Mouse (Mus musculus) limb, embryonic 15.5 days (tissue): ENCODE data around the gene Slc6a17. TPM values are rescaled to one million over a fixed set of nuclear protein-coding genes. Genes with fewer than 3 reads are reported as not detected.

ENCODE experiments used
- ATAC-seq: fragments of 200-750 bp; cut with Nextera tagmentation; 2 replicates; pipeline ENCODE4 v1.8.0; 2017; ENCODE audit warnings: low read depth, moderate TSS enrichment; ENCODE audit not compliant: insufficient number of reproducible peaks, low FRiP score, low TSS enrichment
- H3K27ac ChIP-seq: fragments of 300-500 bp; sonication (generic); 2 replicates; pipeline ENCODE4 v1.5.1; 2015; ENCODE audit warnings: moderate library complexity, mild to moderate bottlenecking, inconsistent platforms
- H3K27me3 ChIP-seq: fragments of 300-500 bp; sonication (generic); 2 replicates; pipeline ENCODE4 v1.6.1; 2015; ENCODE audit warnings: inconsistent platforms
- H3K36me3 ChIP-seq: fragments of 300-500 bp; sonication (generic); 2 replicates; pipeline ENCODE4 v1.6.1; 2015; ENCODE audit warnings: inconsistent platforms
- H3K4me1 ChIP-seq: fragments of 300-500 bp; sonication (generic); 2 replicates; pipeline ENCODE4 v1.6.1; 2015; ENCODE audit warnings: inconsistent platforms
- H3K4me2 ChIP-seq: fragments of 300-500 bp; sonication (generic); 2 replicates; pipeline ENCODE4 v1.6.1; 2015; ENCODE audit warnings: mild to moderate bottlenecking, inconsistent platforms
- H3K4me3 ChIP-seq: fragments of 300-500 bp; sonication (generic); 2 replicates; pipeline ENCODE4 v1.5.1; 2015; ENCODE audit warnings: mild to moderate bottlenecking, inconsistent platforms
- H3K9ac ChIP-seq: fragments of 300-500 bp; sonication (generic); 2 replicates; pipeline ENCODE4 v1.6.1; 2015; ENCODE audit warnings: inconsistent platforms
- H3K9me3 ChIP-seq: fragments of 300-500 bp; sonication (generic); 2 replicates; pipeline ENCODE4 v1.6.1; 2016; ENCODE audit warnings: inconsistent platforms
- WGBS: fragments of 180-500 bp; shearing (Covaris S2); methylation state at CpG from one replicate; pipeline ENCODE4 v1.1.7; 2015; 5-methylcytosine and 5-hydroxymethylcytosine counted together
- polyA plus RNA-seq: library from polyadenylated mRNA; unstranded; fragments of >200 nt; fragmentation: Nextera tagmentation; extraction: Ambion mirVana; gene quantifications from 2 replicates; pipeline ENCODE4 v1.2.1, GENCODE M21; 2015

The Slc6a17 gene
- 6.5 TPM in 2 replicates for polyA plus RNA-seq

DNA sequence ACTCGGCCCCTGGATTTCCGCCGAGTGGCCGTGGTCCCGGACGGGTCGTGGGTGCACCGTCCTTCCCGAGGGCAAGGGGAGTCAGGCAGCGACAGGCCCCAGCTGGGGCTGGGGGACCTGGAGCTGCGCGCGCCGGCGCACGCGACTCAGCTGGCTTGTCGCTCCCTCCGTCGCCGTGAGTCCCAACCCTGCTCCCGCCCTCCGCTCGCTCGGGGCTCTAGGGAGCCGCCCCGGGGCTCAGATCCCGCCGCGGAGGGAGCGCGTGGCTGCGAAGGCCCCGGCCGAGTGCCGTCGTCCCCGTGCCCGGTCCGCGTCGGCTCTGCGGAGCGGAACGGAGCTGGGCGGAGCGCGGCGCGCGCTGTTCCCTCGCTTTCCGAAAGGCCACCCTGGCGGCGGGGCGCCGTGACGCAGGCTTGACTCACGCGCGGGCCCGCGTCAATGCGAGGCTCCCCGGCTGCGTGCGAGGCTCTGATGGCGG is at the start of gene Slc6a17:
Gene Slc6a17, minus strand, starts transcription at position 388 of the 478 bp plus-strand sequence.
- Histone ChIP-seq H3K4me2 (peak within 1 kb of the TSS; percentile 97), H3K27ac (peak within 1 kb of the TSS; percentile 67), H3K9me3 (no peaks in the 10 kb centered on the region), H3K4me1 (peaks cover 15% of the 10 kb centered on the region), H3K36me3 (no peaks in the 10 kb centered on the region), H3K4me3 (peak within 1 kb of the TSS; percentile 60), H3K27me3 (peaks cover 33% of the 10 kb centered on the region), H3K9ac (peak within 1 kb of the TSS; percentile 38)
- under 1% methylated on average over 68 of the region's 68 CpGs for WGBS
- peak; percentile 66 for ATAC-seq

GRCm38 (mm10) chr3:107565331-107565730 is 47.5 kb upstream of the Slc6a17 start:
- WGBS: 34% methylated on average over 3 of the region's 3 CpGs
- 0 out of 2 replicates have a peak, but pooled peaks cover 3% of the 10 kb centered on the region for H3K27me3 ChIP-seq
- peaks cover 16% of the 10 kb centered on the region; the same call in 1 of the 2 replicates for H3K4me1 ChIP-seq
- no peak for ATAC-seq
- H3K9me3 ChIP-seq: no peaks in the 10 kb centered on the region
- no peak overlapping the region for H3K4me3 ChIP-seq
- H3K36me3 ChIP-seq: no peaks in the 10 kb centered on the region
- H3K27ac ChIP-seq: no peak overlapping the region
- no peak overlapping the region for H3K4me2 ChIP-seq
- no peak overlapping the region for H3K9ac ChIP-seq

DNA sequence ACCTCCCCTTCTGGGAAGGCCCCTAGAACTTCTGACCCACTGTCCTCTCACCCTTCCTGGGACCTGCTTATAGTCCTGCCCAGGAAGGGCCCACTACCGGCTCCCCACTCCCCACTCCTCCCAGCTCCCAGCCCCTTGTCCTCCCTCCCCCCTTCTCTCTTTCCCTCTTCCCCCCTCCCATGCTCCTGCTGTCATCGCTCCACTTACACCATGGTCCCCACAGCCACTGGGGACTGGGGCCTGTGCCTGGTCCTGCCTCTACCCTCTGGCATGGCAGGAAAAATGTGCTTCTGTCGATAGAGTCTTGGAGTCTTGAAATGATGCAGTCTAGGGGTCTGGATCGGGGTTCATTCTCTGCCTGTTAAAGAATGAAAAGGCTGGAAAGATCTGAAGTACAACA is 46.1 kb upstream of the Slc6a17 start:
- 0 out of 2 replicates have a peak, but pooled peaks cover 3% of the 10 kb centered on the region for H3K27me3 ChIP-seq
- H3K27ac ChIP-seq: no peak overlapping the region
- H3K4me2 ChIP-seq: no peak overlapping the region
- H3K36me3 ChIP-seq: no peaks in the 10 kb centered on the region
- H3K4me3 ChIP-seq: no peak overlapping the region
- no peaks in the 10 kb centered on the region for H3K9me3 ChIP-seq
- WGBS: 17% methylated on average over 4 of the region's 4 CpGs
- ATAC-seq: no peak
- peaks cover 16% of the 10 kb centered on the region; the same call in 1 of the 2 replicates for H3K4me1 ChIP-seq
- H3K9ac ChIP-seq: no peak overlapping the region

DNA sequence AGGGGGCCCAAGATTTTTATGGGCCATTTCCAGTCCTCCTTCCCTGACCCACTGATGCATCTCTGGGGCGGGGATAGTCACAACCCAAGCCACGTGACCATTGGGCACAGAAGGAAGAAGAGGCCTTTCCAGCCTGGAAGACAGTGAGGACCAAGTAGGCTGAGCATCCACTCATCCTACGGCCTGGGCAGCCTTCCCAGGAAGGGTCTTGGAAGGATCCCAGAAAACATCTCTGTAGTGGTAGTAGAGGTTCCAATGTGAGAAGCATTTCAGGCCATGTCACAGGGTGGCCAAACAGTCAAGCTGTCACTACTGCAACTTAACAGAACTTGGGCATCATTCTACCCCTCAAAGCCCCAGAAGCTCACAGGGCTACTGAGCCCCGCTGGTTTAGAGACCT is 44.8 kb upstream of the Slc6a17 start:
- Histone ChIP-seq H3K9ac (no peak overlapping the region), H3K4me2 (no peak overlapping the region), H3K4me1 (peaks cover 16% of the 10 kb centered on the region; the same call in 1 of the 2 replicates), H3K27me3 (no peaks in the 10 kb centered on the region), H3K27ac (no peak overlapping the region), H3K9me3 (no peaks in the 10 kb centered on the region), H3K4me3 (no peak overlapping the region), H3K36me3 (no peaks in the 10 kb centered on the region)
- no peak for ATAC-seq
- WGBS: 56% methylated on average over 4 of the region's 4 CpGs

GRCm38 (mm10) chr3:107562104-107562503 is 44.3 kb upstream of the Slc6a17 start:
- H3K36me3 ChIP-seq: no peaks in the 10 kb centered on the region
- no peak overlapping the region for H3K4me3 ChIP-seq
- no peak overlapping the region for H3K9ac ChIP-seq
- WGBS: 53% methylated on average over 2 of the region's 2 CpGs
- no peaks in the 10 kb centered on the region for H3K27me3 ChIP-seq
- no peaks in the 10 kb centered on the region for H3K9me3 ChIP-seq
- H3K4me1 ChIP-seq: peaks cover 16% of the 10 kb centered on the region; the same call in 1 of the 2 replicates
- no peak overlapping the region for H3K4me2 ChIP-seq
- H3K27ac ChIP-seq: no peak overlapping the region
- no peak for ATAC-seq

DNA sequence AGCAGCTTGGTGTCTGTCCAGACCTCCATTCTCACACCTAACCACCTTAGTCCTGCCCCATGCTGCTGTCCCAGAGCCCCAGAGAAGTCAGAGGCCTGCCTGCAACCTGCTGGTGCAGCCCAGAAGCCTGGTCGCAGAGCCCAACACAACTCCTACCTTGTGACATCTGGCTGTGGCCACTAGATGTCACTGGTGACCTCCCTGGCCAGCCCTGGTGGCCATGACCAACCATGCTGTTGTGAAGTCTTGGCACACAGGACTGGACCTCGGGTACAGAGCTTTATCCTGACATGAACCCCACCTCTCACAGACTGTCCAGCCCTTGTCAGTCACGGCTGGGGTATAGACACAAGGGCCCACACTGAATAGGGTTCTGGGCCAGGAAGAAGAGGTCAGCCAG is 41.4 kb upstream of the Slc6a17 start:
- Histone ChIP-seq H3K9me3 (no peaks in the 10 kb centered on the region), H3K27me3 (no peaks in the 10 kb centered on the region; the same call in 1 of the 2 replicates), H3K36me3 (no peaks in the 10 kb centered on the region), H3K4me3 (no peak overlapping the region), H3K27ac (no peak overlapping the region), H3K4me1 (peaks cover 16% of the 10 kb centered on the region; the same call in 1 of the 2 replicates), H3K9ac (no peak overlapping the region), H3K4me2 (no peak overlapping the region)
- ATAC-seq: peak; percentile 45; the same call in 1 of the 2 replicates
- 12% methylated on average over 3 of the region's 3 CpGs for WGBS

- Histone ChIP-seq H3K27me3 (no peaks in the 10 kb centered on the region; the same call in 1 of the 2 replicates), H3K9me3 (no peaks in the 10 kb centered on the region), H3K9ac (no peak overlapping the region), H3K27ac (no peak overlapping the region), H3K4me2 (no peak overlapping the region), H3K4me1 (peaks cover 13% of the 10 kb centered on the region; the same call in 1 of the 2 replicates), H3K4me3 (no peak overlapping the region), H3K36me3 (no peaks in the 10 kb centered on the region)
- 26% methylated on average over 3 of the region's 3 CpGs for WGBS
- no peak for ATAC-seq
These were observed 40.9 kb upstream of the Slc6a17 start for GRCm38 (mm10) chr3:107558740-107559139.

DNA sequence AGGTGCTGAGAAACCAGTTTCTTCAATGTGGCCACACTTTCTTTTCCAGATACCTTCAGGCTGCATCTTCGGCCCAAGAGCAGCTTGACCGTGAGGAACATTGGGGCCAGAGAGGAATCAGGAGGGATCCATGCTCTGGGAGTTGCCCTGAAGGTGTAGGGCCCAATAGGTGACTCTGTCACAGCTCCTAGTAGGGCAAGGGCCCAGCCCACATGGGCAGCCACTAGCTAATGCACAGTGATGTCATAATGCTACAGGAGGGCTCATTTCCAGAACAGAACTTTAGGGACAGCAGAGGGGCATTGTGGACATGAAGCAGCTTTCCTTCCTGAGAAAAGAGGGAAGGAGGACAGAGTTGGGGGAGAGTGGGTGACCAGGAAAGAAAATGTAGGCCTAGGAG is 37.0 kb upstream of the Slc6a17 start, which contains the start of gene Ubl4b:
Gene Ubl4b, minus strand, starts transcription at position 232 of the 400 bp plus-strand sequence.
- H3K4me3 ChIP-seq: no peak within 1 kb of the TSS
- no peaks in the 10 kb centered on the region for H3K9me3 ChIP-seq
- H3K27me3 ChIP-seq: no peaks in the 10 kb centered on the region; the same call in 1 of the 2 replicates
- no peak within 1 kb of the TSS for H3K9ac ChIP-seq
- 88% methylated on average over 2 of the region's 2 CpGs for WGBS
- no peak within 1 kb of the TSS for H3K27ac ChIP-seq
- no peaks in the 10 kb centered on the region for H3K4me1 ChIP-seq
- no peaks in the 10 kb centered on the region for H3K36me3 ChIP-seq
- ATAC-seq: no peak
- no peak within 1 kb of the TSS for H3K4me2 ChIP-seq

DNA sequence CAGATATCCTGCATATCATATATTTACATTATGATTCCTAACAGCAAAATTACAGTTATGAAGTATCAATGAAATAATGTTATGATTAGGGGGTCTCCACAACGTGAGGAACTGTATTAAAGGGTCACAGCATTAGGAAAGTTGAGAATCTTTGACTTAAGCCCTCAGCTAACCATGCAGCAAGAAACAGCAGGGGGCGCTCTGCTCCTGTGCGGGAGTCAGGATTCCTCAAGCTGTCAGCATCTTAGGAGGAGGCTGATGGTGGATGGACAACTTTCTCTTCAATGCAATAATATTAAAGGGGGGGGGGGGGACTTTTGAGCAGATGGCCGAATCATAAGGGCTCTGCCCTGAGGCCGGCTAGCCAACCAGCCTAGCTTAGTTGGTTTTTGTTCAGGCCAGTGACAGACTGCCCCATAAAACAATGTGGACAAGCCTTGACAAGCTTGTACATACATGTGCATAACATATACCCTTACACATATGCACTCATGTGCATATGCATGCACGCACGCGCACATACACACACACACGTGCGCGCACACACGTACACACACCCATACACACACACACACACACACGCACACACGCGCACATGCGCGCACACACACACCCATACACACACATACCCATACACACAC is 32.7 kb upstream of the Slc6a17 start:
- H3K27me3 ChIP-seq: no peaks in the 10 kb centered on the region; the same call in 1 of the 2 replicates
- no peaks in the 10 kb centered on the region for H3K36me3 ChIP-seq
- H3K4me3 ChIP-seq: no peak overlapping the region
- no peak overlapping the region for H3K9ac ChIP-seq
- no peak overlapping the region for H3K4me2 ChIP-seq
- WGBS: 73% methylated on average over 17 of the region's 17 CpGs
- ATAC-seq: peak; percentile 43; the same call in 1 of the 2 replicates
- H3K4me1 ChIP-seq: peaks cover 17% of the 10 kb centered on the region
- no peaks in the 10 kb centered on the region for H3K9me3 ChIP-seq
- no peak overlapping the region for H3K27ac ChIP-seq

DNA sequence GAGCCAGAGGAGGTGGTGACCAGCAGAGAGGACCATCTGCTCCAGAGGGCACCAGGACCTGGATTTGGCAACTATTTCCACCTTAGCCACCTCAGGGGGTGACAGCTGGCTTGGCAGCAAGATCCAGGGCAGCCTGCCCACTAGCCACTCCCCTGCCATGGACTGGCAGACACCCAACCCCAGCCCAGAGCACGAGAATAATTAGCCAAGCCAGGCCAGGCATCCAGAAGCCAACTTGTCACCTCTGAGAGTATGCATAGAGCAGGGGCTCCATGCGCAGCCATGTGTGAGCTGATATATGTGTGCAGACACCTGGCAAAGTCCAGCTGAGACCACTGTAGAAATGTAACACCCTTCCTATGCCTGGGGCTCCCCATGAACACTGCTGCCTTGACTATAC is 29.1 kb upstream of the Slc6a17 start:
- Histone ChIP-seq H3K4me1 (peaks cover 22% of the 10 kb centered on the region), H3K4me3 (no peak overlapping the region), H3K4me2 (no peak overlapping the region), H3K9ac (no peak overlapping the region), H3K27ac (no peak overlapping the region), H3K9me3 (no peaks in the 10 kb centered on the region), H3K27me3 (no peaks in the 10 kb centered on the region), H3K36me3 (no peaks in the 10 kb centered on the region)
- WGBS: 27% methylated on average over 2 of the region's 2 CpGs
- 0 out of 2 replicates have a peak, but pooled peaks have one; percentile 38 for ATAC-seq

DNA sequence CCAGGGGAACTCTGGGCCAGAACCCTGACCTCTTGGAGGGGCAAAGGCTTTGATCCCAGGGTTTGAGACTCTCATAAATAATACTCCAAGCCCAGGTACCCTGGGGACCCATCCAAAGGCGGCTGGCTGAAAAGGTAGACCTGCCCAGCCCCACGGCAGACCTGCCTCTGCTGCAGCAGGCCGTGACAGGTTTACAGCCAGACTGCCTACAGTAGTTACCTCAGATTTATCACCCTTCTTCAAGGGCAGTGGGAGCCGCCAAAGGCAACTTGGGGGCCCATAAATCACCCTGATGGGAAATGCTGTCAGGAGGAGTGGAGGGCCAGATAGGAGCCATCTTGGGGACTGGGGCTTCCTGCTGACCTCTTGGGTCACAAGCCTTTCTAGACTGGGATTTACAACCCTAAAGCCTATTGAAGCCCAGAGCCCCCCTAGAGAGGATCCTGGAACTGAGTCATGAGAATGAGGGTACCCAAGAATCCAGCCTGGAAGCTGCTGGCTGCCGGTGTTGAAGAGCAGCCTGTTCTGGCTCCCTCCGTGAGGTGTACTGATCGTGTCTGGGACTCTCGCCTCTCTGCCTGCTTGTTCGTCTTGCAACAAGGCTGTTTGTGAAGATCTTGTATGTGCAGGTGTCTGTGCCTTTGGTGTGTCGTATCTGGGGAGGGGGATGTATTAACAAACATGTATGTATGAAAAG is 28.0 kb upstream of the Slc6a17 start:
- no peaks in the 10 kb centered on the region for H3K9me3 ChIP-seq
- H3K4me3 ChIP-seq: no peak overlapping the region
- WGBS: 26% methylated on average over 10 of the region's 10 CpGs
- H3K27me3 ChIP-seq: no peaks in the 10 kb centered on the region
- no peak for ATAC-seq
- 0 out of 2 replicates have a peak overlapping the region, but pooled peaks have one; percentile 33 for H3K27ac ChIP-seq
- peaks cover 22% of the 10 kb centered on the region for H3K4me1 ChIP-seq
- no peak overlapping the region for H3K4me2 ChIP-seq
- H3K36me3 ChIP-seq: no peaks in the 10 kb centered on the region
- H3K9ac ChIP-seq: no peak overlapping the region

DNA sequence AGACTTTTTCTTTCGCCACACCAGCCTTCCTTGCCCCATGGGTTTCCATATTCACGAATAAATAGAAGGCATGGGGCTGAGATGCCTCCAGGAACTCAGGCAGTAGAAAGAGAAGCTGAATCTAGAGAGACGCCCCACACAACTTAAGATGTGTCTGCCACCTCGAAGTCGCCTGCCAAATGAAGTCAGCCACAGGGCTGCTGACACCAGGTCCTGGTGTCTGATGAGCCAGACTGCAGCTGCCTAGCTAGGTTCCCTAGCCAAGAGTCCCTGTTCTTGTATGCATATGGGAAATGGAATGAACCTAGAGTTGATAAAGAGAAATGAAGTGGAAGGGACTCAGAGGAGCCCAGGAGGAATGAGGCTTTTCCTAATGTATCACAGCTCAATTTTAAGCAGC is 27.5 kb upstream of the Slc6a17 start:
- no peak overlapping the region for H3K4me3 ChIP-seq
- peaks cover 22% of the 10 kb centered on the region for H3K4me1 ChIP-seq
- peak overlapping the region; percentile 33; the same call in 1 of the 2 replicates for H3K27ac ChIP-seq
- ATAC-seq: no peak
- 36% methylated on average over 5 of the region's 5 CpGs for whole genome bisulfite sequencing
- no peak overlapping the region for H3K9ac ChIP-seq
- no peak overlapping the region for H3K4me2 ChIP-seq
- H3K36me3 ChIP-seq: no peaks in the 10 kb centered on the region
- H3K27me3 ChIP-seq: no peaks in the 10 kb centered on the region
- no peaks in the 10 kb centered on the region for H3K9me3 ChIP-seq
